Mouse (Mus musculus) lung, postnatal 14 days (tissue): ENCODE measurements around the gene Gm21915.
A peak's percentile ranks its signal among the peaks of the same experiment; 100 is the strongest.

ENCODE experiments used
- DNase-seq: peaks from one replicate; pipeline ENCODE4 v3.0.0; 2021

The Gm21915 gene

DNA sequence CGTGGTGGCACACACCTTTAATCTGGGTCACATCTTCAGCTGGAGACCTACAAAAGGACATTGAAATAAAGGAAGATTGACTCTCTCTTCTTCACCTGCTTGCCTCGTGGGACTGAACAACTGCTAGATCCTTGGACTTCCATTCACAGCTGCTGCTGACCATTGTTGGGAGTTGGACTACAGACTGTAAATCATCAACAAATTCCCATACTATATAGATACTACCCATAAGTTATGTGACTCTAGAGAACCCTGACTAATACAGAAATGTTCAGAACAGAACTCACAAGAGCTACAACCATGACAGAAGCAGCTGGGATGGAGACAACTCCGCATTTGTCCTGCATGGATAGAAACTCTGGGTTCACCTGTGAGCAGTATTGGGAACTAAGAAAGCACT lies at the start of gene Gm21915:
Gene Gm21915 (plus strand): TSS at position 301 of the 400 bp plus-strand sequence.
- DNase-seq: no peak

- DNase-seq: no peak
Observed at GRCm38 (mm10) chr9:40622265-40622664, 48.1 kb upstream of the Gm21915 start.

GRCm38 (mm10) chr9:40622793-40623192 lies 47.6 kb upstream of the Gm21915 start:
- DNase-seq: no peak

DNA sequence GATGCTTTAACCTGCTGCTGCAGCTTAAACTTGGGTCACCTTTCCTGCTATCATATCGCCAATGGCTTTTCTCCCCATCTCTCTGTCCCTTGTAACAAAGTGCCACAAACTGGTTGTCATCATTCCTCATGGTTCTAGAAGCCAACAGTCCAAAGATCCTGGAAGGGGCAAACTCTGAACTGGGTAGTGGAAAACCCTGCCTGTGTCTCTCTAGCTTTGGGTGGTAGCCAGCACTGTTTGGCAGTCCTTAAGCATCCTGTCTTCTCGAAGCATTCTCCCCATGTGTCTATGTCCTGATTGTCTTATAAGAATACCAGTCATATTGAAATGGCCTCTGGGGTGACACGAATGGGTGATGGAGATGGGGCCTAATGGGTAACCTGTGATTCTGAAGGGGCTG lies 45.1 kb upstream of the Gm21915 start:
- no peak for DNase-seq

GRCm38 (mm10) chr9:40626566-40626965 lies 43.8 kb upstream of the Gm21915 start:
- no peak for DNase-seq

- no peak for DNase-seq
Observed at GRCm38 (mm10) chr9:40627146-40627713, 43.2 kb upstream of the Gm21915 start.

GRCm38 (mm10) chr9:40628130-40629069 lies 42.0 kb upstream of the Gm21915 start:
- peak; percentile 35 for DNase-seq

- DNase-seq: no peak
Observed at GRCm38 (mm10) chr9:40629441-40629840, 41.0 kb upstream of the Gm21915 start.

DNA sequence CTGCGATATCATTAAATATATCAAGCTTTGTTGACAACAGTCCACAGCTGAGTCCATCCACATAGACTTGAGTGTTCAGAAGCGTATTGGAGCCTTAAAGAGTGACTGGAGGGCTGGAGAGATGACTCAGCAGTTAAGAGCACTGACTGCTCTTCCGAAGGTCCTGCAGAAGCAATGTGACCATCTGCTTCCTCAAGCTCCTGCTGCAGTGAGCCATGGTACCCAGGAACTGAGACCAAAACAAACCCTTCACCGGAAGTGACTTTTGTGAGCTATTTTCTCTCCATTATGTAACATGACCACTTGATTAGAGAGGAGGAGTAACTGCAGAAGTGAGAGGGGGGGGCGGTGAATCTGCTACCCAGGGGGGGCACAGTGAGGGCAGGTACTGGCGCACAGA lies 39.3 kb upstream of the Gm21915 start:
- no peak for DNase-seq

- no peak for DNase-seq
Observed at GRCm38 (mm10) chr9:40631505-40631904, 38.9 kb upstream of the Gm21915 start.

DNA sequence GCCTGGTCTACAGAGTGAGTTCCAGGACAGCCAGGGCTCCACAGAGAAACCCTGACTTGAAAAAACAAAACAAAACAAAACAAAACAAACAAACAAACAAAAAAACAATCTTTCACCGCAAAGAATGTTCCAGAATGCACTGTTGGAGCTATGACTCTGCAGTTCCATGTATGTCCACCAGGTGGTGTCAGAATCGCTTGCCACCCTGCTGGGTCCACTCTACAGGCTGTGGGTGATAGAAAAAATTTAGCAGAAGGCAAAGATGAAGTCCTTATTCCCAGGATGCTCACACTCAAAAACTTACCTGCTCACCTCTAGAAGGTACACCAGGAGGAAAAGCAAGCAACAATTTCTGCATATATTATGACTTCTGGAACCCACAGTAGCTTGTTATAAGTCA lies 34.4 kb upstream of the Gm21915 start:
- DNase-seq: peak; percentile 76

GRCm38 (mm10) chr9:40637705-40638393 lies 32.6 kb upstream of the Gm21915 start:
- DNase-seq: no peak

GRCm38 (mm10) chr9:40638394-40639049 lies 31.9 kb upstream of the Gm21915 start:
- DNase-seq: peak; percentile 32

DNA sequence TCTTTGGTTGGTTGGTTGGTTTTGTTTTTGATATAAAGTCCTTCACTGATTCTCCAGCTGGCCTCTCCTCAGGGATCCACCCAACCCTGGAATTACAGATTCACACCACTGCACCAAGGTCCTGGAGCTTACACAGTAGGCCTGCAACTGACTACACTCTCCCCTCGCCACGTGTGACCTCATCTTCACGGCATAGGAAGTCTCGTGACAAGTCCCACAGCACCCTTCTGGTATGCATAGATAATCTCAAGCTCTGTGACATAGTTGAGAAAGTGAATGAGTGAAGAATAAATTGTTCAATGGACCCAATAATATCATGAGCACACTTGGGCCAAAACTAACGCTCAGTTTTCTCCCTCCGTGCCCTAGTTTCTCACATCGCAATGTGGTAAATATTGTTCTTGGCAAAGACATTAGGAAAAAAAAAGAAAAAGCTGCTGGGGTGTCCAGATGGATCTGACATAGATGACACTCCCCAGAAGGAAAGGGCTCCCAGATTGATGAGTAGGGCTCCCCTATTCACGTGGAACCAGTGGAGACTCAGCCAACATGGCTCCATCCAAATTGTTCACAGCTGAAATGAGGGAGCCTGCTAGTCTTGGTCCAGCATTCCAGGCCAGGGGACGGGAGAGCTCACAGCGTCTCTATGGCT lies 30.8 kb upstream of the Gm21915 start:
- no peak for DNase-seq

DNA sequence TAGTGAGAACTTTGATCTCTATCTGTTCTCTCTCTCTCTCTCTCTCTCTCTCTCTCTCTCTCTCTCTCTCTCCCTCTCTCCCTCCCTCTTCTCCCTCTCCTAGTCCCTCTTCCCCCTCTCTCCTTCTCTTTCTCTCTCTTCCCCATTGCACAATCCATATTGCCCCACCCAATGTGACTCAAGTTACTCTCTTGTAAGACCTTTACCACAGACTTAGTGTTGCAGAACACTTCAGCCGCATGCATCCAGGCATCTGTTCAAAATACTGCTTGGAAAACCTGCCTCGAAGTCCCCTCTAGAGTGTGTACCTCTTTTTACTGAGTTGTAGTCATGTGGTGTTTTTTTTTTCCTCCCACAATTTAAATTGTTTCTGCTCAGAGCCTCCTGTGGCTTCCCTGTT lies 29.1 kb upstream of the Gm21915 start:
- no peak for DNase-seq

GRCm38 (mm10) chr9:40642470-40643220 lies 27.8 kb upstream of the Gm21915 start:
- DNase-seq: no peak

- DNase-seq: no peak
Observed at GRCm38 (mm10) chr9:40649444-40649843, 21.0 kb upstream of the Gm21915 start.

- peak; percentile 30 for DNase-seq
Observed at GRCm38 (mm10) chr9:40649983-40650382, 20.4 kb upstream of the Gm21915 start.

DNA sequence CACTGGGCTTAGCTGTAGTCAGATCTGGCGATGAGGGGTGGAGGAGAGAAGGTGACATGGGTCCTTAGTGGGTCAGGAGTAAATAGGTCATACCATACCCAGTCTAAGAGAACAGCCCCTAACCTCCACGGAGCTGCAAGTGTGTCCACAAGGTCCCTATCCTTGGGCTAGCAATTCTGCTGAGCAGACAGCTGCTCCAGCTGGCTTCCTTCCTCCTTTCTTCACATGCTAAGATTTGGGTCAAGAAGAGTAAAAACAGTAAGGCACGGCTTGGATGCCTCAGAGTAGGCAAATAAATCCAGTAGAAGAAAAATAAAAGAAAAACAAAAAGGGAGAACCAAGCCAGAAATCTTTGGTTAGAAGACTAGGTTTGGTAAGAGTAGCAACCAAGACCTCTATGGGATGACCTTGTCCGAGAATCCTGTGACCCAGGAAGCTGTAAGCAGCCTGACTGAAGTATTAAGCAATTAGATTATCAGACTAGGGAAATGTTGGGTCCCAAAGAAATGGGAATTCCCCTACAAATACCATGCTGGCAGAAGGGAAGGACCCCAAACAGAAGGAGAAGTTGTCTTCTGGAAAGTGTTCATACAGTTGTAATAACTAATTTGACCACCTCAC lies 19.1 kb upstream of the Gm21915 start:
- DNase-seq: no peak

- DNase-seq: no peak
Observed at GRCm38 (mm10) chr9:40652757-40653156, 17.7 kb upstream of the Gm21915 start.

GRCm38 (mm10) chr9:40666190-40666803 lies 4.1 kb upstream of the Gm21915 start:
- no peak for DNase-seq
